Mouse (Mus musculus) yolk sac, embryonic 10.5 days (tissue): Measurements from ENCODE around the gene Arl16.
"Not testable (repeated sequence)": the region's sequence is repeated elsewhere in the genome, so short reads cannot be mapped to it uniquely, and the experiment has no call there.

Source experiments
- DNase-seq: peaks from one replicate; pipeline ENCODE4 v3.0.0-alpha.2; 2017; ENCODE audit warnings: low spot score

Gene Arl16

DNA sequence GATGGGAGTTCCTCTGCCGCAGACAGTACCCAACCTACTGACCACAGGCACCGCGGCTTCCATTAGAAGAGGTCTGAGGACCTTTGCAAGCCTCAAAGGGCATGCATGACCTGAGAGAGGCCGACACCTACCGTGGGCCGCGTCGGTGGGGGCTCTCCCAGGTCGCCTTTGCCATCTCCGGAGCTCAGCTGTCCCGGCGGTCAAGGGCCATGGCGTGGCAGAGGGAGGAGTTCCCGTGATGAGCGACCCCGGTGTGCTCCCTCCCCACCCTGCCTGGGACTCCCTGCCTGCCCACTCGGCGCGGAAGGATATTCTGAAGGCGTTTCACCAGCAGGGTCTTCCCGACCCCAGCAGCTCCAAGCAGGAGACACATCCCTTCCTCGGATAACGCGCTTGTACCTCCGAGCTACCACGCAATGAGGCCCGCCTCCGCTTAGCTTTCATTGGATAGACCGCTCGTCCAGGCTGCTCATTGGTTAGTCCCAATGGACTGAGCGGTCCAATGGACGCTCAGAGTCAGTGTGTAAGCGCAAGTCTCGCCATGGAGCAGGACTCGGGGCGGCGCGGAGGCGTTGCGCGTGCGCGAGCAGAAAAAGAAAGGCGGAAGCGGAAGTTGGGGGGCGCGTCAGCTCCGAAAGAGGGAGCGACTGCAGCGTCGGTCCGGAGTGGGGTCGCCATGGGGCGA is at the start of gene Arl16:
Gene Arl16 (minus strand): TSS at position 557 of the 685 bp plus-strand sequence.
- DNase-seq = peak; percentile 98

DNA sequence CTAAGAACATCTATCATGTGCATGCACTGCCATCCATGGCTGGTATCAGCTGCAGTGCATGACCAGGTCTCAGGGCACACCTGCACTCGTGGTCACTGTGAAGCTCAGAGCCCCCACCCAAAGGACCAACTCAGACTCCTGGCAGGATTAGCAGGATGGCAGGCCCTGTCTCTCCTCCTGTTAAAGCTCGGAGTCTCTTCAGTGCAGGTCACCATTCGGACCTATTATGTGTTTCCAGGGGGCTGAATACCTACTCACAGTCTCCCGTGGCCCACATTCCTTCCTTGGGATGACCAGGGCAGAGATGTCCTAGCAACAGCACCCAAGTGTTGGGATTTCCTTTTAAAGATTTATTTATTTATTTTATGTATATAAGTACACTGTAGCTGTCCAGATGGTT is 49.7 kb upstream of the Arl16 start:
- no peak for DNase-seq

DNA sequence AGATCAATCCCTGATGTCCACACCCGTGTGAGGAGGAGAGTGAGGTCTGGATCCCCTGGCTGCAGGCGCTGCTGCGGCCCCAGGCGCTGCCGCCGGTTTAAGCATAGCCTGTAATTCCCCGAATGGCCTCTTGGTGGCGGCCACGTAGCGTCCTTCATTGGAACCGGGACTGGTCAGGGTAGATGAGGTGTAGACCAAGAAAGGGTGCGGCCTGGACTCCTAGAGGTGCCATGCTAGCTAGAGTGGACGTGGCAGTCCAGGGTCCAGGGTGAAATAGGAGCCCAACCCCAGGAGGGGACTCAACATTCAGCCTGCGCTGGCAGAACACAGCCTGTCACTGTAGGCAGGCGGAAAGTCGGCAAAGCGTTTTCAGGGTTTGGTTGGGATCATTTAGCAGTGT is 48.2 kb upstream of the Arl16 start:
- peak; percentile 84 for DNase-seq

DNA sequence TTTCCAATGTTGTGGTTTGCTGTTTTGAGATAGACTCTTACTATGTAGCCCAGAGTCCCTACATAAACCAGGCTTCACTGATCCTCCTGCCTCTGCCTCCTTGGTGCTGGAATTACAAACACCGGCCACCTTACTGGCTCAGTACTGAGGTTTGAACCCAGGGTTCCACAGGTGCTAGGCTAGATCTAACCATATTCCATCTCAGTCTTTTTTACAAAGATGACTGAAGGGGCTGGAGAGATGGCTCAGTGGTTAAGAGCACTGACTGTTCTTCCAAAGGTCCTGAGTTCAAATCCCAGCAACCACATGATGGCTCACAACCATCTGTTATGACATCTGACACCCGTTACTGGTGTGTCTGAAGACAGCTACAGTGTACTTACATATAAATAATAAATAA is 46.9 kb upstream of the Arl16 start:
- DNase-seq = not testable (repeated sequence)

DNA sequence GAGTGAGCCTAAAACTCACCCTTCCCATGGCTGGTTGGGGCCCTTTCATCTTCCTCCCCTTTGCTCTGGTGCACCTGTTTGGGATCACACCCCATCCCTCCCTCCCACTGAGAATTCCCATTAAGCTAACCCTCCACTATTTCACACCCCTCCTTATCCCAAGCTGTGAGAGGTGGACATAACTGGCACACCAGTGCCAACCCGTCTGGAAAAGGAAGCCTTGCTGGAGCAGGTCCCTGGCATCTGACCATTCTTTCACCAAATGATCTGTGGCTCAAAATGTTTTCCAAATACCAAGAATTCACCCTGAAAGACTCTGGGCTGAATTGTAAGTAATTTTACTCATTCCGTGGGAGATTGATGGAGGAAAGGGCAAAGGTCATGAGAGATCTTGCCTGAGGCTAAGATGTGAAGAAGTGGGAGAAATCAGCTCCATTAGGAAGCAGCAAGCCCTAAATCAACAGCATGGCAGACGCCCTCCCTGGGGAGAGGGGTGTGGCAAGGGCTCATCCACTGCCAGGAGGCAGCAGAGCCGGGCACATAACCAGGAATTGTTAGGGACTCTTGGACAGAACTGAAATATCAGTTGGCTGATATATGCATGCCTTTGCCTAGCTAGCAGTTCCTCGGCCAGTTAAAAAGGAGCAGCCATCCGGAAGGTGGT is 45.5 kb upstream of the Arl16 start:
- DNase-seq = no peak

DNA sequence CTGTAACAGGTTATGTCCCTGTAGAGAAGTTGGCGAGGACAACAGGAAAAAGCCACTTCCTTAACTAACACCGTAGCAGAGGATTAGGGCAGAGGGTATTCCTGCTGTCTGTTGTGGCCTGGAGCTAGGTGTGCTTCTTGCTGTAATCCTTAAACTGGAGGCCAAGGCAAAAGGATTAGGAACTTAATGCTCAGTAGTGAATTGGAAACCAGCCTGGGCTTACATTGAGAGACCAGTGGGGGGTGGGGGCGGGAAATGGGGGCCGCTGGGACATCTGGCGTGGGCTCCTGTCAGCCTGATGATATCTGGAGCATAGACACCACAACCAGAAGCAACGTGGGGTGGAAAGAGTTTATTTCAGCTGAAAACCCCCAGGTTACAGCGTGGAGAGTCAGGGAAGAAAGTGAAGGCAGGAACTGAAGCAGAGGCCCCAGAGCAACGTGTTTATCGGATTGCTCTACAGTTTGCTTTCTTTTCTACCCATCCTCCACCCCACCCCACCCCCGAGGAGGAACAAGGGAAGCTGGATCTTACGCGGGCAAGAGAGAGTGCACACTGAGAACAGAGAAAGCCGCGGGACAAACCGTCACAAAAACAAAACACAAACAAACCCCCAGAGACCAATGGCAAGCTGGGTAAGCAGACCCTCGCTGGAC is 43.1 kb upstream of the Arl16 start:
- DNase-seq = peak; percentile 61

DNA sequence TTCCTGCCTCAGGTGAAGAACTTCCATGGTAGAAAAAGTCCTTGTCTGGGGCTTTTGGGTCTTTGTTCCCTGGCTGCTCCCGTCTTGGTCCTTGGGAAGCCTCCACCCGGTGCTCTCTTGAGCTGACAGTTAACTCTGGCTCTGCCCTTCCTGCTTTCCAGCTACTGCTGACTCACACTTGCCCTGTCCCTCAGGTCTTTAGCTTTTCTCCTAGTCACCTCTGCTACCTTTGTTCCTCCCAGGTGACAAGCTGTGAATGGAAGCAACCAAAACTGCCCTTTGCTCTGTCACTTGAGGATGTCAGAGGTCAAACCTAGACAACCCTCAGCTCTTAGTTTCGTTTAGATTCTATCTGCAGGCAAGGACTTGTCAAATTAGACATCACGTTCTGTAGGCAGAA is 42.5 kb upstream of the Arl16 start:
- DNase-seq = peak; percentile 82

DNA sequence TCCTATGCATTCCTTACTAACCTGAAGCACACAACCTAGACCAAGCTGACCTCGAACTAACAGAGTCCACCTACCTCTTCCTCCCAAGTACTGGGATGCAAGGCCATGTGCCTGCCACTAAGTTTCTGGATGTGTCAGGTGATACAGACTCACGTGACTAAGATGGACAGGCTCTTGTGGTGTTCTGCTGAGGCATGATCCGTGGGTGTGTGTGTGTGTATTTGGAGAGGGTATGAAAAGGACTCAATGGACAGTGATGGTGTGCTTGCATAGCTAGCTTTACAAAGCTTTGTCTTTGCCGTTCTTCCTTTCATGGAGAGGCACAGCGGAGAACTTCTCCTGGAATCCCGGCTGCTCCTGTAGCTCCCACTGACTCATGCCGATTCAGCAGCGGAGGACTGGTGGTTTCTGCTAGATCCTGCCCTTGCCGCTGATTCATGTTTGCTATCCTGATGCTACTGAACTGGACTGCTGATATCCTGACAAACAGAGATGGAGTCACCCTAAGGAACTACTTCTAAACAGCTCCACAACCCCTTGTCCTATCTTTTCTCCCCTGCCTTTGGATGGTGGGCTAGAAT is 41.0 kb upstream of the Arl16 start:
- no peak for DNase-seq

DNA sequence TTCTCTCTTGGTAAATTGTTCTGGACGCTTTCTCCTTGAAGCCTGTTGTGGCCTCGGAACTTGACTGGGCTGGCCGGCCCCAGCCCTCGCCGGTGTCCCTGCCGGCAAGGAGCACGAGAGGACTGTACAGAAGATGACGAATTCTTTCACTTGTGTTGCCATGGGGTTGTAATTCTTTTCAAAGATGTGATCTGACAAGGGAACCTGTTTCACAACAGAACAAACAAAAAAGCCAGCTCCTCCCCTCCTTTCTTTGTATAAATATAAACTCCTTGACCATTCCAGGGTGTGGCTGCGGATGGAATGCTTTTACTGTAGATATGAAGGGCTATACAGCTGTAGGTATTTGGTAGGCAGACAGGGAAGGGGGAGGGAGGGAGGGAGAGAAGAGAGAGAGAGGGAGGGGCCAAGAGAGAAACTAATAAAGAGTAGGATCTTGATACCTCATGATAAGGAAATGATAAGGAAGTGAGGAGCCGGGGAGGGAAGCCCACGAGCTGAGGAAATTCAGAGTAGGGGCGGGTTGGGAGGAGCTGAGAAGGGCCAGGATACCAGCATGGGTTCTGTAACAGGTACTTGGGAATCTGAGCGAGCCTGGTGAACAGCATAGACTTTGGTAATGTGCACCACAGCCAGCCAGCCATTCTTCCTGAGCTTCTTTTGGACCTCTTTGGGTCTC is 40.3 kb upstream of the Arl16 start:
- DNase-seq = peak; percentile 69

DNA sequence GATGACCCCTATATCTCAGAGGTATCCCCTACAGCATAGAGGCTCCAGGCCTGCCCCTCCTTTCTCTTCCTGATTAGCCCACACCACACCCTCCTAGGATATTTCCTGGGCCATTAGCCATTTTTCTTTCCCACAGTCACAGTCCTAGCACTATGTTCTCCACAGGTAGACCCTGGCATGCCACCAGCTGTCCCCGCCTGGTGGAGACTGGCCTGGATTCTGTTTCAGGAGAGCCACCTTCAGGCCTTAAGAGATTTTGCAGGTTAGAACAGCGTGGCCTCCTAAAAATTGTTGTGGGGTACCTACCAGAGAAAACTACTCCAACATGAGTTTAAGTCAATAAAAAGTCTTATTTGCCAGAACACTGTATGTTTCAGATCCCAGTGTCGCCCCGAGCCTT is 39.5 kb upstream of the Arl16 start:
- DNase-seq = no peak

DNA sequence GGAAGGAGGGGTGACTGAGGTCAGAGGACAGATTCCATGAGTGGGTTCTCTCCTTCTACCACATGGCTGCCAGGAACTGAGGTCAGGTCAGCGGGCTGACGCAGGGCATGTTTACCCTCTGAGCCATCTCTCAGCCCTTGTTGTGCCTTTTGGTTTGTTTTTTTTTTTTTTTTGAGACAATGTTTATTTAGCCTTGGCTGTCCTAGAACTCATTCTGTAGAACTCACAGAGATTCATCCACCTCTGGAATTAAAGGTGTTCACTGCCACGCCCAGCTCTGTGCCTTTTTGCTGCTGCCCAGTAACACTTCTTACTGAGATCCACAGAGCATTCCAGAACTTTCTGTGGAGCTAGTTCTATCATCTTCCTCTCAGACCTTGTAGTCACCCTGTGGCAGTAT is 38.3 kb upstream of the Arl16 start:
- no peak for DNase-seq

DNA sequence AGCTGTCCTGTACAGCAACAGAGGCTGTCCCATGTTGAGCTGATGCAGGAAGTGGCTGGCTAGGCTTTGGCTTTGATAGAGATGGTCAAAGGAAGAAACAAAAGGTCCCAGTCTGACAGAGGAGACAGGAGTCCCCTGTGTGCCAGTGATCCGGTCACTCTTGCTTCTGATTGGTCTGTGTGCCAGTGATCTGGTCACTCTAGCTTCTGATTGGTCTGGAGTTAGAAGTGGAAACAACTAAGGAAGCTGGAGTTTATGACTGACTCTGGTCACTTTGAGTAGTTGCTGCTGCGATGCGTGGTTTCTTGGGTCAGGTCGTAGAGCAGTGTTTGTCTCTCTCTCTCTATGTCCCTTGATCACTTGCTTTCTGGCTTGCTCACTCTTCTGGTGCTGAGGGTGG is 34.3 kb upstream of the Arl16 start:
- DNase-seq = no peak

DNA sequence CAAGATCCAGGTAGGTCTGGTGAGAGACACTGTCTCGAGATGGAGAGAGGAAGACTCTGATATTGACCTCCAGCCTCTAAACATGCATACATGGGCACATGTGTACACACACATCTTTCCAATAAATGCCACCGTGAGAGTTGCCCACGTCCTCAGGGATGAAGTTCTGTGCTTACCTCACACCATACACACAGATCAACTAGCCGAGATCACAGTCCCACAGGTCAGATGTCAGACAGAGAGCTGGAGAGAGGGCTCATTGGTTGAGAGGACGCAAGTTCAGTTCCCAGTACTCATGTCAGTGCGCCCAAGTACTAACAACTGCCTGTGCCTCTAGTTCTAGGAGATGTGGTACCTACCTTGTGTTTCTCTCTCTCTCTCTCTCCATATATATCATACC is 33.6 kb upstream of the Arl16 start:
- DNase-seq = no peak

DNA sequence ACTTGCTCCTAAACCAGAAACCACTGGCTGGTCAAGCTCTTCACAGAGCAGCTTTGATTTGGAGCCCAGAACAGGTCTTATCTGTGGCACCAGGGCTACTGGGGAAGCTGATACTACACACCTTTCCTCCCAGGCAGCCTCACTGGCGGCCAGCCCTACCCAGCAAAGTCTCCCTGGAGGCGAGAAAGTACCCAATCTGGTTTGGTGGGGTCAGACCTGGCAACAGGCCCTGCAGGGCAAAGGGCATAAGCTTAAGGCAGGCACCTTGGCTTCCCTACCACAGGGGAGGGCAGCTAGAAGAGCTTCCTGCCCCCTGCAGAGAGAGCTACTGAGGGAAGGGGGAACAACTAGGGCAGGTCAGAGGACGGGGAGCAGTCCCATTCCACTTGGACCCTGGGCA is 33.0 kb upstream of the Arl16 start:
- DNase-seq = no peak

DNA sequence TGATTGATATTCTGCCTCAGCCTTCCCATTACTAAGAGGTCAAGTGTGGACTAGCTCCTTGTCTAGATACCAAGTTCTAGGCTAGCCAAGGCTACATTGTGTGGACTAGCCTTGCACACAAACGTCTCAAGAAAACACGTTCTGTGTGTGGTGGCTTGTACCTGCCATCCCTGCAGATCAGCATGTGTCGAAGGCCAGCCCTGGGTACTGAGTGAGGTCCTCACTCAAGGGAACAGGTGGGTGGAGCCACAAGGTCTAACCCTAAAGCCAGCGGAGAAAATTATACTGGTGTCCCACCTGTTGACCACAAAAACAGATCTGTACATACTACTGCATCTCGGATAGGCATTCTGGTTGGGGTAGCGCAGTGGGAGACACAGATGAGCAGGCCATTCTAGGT is 32.5 kb upstream of the Arl16 start:
- DNase-seq = peak; percentile 38

DNA sequence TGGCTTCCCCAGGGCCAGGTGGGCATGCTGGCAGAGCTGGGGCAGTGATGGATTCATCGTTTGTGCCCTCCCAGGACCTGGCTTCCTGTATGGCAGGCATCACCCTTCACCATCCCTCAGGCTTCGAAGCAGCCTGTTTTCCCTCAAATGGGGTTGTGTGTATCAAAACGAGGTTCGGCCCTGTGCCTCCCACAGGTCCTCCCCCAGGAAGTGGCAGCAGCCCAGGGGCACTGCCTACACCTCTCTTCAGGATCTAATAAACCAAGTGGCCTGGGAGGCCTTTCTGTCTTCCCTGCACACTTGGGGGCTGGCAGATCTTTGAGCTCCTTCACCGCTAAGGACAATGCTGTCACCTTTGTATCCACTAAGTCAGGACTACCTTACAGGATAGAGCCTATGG is 31.5 kb upstream of the Arl16 start:
- DNase-seq = no peak

DNA sequence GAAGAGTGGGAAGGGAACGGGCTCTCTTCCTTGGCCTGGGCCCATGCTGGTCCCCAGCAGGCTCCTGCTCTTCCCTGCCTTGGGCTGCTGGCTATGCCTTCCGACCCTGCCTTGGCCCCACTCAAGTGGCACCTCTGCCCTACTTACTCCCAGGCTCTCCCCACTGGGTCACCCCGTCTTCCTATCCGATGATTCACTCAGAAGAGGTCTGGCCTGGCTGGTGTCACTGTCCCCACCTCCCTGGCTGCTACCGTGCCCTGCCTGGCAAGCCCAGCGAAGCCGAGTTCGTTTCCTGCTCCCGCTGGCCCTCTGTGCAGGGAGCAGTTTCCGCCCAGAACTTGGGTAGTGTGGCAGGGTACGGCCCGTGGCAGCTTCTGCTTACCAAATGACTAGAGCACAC is 30.8 kb upstream of the Arl16 start:
- DNase-seq = no peak

DNA sequence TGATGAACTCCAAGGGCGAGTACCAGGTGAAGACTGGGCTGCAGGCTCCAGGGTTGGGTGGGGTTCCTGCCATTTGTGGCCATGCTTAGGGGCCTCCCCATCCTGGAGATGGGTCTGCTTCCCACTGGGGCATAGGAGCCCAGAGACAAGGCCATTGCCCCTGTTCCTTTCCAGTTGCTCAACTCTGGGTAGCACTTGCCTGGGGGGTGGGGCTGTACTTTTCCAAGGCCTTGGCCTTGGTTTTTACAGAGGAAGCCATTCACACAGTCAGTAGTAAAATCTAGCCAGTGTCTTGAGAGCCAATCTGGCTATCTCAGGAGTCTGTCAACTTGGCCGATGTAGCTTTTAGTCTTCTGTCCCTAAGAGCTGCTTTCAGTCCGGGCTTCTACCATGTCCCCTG is 30.0 kb upstream of the Arl16 start:
- no peak for DNase-seq

DNA sequence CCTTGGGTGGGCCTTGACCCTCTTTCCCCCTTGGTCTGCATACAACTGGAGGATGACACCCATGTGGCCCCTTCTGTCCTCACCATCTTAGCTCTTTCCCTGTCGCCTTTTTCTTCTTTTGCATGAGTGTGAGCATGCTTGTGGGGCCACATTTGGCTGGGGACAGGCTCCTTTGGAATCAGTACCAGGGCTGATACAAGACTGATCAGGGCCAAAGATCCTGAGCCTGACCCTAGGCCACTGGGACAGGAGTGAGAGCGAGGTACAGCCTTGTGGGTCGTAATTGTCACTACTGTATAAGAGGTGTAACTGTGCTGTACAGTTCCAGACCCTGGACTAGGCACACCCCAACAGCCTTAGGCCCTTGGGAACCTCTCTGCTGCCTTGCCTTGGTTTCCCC is 26.5 kb upstream of the Arl16 start:
- DNase-seq = no peak

DNA sequence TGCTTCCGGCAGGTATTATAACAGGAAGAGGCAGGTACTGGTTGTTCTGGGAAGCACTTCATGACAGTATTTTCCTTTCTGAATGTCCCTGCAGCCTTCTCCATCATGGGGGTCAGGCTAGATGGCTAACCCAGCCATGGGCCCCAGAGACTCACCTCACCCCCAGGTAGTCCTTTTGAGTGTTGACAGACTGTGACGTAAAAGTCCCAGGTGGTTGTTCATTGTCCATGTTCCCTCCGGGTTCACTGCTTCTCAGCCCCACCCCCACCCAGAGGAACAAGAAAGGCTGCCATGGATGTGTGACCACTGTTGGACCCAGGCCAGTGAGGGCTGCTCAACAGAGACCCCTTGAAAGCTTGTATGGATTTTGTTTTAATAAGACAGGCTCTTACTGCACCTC is 25.9 kb upstream of the Arl16 start:
- peak; percentile 55 for DNase-seq

DNA sequence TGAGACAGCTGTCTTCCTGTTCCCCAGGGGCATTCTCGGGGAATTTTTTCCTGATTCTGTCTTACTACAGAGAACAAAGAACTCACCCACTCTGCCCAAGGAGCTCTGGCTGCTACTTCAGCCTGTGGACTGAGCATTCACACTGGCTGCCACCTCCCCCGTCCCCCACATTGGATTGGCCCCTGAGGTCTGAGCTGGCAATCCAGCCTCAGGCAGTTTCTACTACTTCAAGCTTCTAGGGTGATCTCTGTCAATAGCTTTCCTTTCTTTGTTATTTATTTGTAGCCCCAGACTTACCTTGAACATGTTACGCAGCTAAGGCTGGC is 25.4 kb upstream of the Arl16 start:
- no peak for DNase-seq

DNA sequence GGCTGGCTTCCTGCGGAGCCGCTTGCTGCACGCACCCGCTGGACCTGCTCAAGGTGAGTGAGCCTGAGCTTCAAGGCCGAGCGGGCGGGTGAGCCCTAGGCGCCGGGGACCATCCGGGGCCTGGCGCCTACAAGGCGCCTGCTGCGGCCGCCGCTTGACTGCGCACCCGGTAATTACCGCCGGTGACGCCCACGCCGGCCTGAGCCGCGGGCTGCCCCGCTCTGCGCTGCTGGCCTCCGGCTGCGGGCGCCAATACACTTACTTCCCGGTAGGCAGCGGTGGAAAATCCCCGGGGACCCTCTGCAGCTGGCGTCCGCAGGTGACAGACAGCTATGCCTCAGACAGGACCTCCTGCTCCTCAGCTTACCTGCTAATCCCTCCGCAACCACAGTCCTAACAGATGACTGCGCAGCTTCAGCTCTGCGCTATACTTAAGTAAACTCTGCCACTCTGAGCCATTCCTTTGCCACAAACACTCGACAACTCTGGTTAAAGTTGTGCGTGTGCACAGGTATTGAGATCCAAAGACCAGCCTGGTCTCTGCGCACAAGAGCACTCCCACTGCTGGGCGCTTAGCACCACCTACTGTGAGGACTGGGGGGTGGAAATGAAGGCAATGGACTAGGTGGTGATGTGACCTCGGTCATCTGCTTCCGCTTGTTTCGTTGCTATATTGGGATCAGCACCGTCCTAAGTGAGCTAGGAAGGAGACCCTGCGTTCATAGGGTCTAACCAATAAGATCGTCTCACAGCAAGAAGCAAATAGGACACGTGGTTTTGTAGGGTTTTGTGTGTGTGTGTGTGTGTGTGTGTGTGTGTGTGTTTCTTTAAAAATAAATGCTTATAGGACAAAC is 24.8 kb upstream of the Arl16 start:
- peak; percentile 73 for DNase-seq
